ENCODE assay signal across 28 mouse cellular contexts in the genomic region with DNA sequence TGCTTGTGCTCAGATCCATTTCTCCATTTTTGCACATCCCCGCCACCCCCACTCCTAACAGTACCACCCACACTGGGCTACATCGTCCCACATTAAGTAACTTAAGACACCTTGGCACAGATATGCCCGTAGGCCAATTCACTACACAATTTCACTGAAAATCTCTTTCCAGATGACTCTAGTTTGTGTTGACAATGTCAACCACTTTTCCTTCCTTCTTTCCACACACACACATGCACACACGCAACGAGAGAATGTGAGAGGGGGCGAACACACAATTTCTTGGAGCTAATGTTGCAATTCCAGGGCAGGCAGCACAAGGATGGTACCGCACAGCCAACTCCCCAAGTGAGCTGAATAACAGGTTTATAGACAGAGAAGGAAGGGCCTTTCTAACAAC.
"Had no signal": no experiment of that assay in that cellular context is flagged by ENCODE, and none has a peak within 500 bp of the region (broad histone marks: within the 10 kb centered on the region; RNA-seq: fewer than 3 reads in every experiment).

No protein-coding gene starts in this region.

- H3K27ac ChIP-seq: embryonic facial prominence, embryonic 10.5 days; embryonic facial prominence, embryonic 12.5 days; embryonic facial prominence, embryonic 13.5 days; embryonic facial prominence, embryonic 15.5 days; forebrain, embryonic 10.5 days; forebrain, embryonic 12.5 days; forebrain, embryonic 13.5 days; forebrain, embryonic 15.5 days; gastrocnemius, adult 2 months; heart, adult 2 months; heart, embryonic 10.5 days had no signal

- H3K4me1 ChIP-seq: embryonic facial prominence, embryonic 13.5 days had no signal

- H3K9me3 ChIP-seq: embryonic facial prominence, embryonic 10.5 days; embryonic facial prominence, embryonic 12.5 days; embryonic facial prominence, embryonic 13.5 days; embryonic facial prominence, embryonic 15.5 days; forebrain, embryonic 12.5 days; forebrain, embryonic 13.5 days; forebrain, embryonic 15.5 days; heart, embryonic 10.5 days had no signal

- H3K9ac ChIP-seq: embryonic facial prominence, embryonic 12.5 days; embryonic facial prominence, embryonic 13.5 days; embryonic facial prominence, embryonic 15.5 days; forebrain, embryonic 12.5 days; forebrain, embryonic 13.5 days; forebrain, embryonic 15.5 days; forebrain, postnatal 0 days had no signal

- DNase-seq: cerebellum, adult 8-10 months; cerebellum, adult 9-10 months; cerebellum, adult 9-11 months; cerebellum, postnatal 10 days; cerebellum, postnatal 14 days; cerebellum, postnatal 25 days; cerebellum, postnatal 36 days; embryo, embryonic 11 days; forebrain, postnatal 0 days; gastrocnemius, adult 2 months; gastrocnemius, postnatal 10 days; gastrocnemius, postnatal 14 days; gastrocnemius, postnatal 25 days; gastrocnemius, postnatal 36 days; heart, adult 18-20 months; heart, adult 2 months had no signal

- H3K36me3 ChIP-seq: embryonic facial prominence, embryonic 12.5 days; embryonic facial prominence, embryonic 15.5 days; forebrain, embryonic 12.5 days had no signal

- H3K4me2 ChIP-seq: embryonic facial prominence, embryonic 12.5 days; embryonic facial prominence, embryonic 13.5 days; embryonic facial prominence, embryonic 15.5 days; forebrain, embryonic 12.5 days; forebrain, embryonic 13.5 days; forebrain, embryonic 15.5 days had no signal

- ATAC-seq: forebrain, embryonic 13.5 days; forebrain, embryonic 14.5 days; forebrain, embryonic 15.5 days; forebrain, embryonic 16.5 days; forebrain, postnatal 0 days had no signal

- H3K27me3 ChIP-seq: embryonic facial prominence, embryonic 12.5 days; embryonic facial prominence, embryonic 13.5 days; embryonic facial prominence, embryonic 15.5 days; forebrain, embryonic 12.5 days; forebrain, embryonic 13.5 days; forebrain, embryonic 15.5 days had no signal

- H3K4me3 ChIP-seq: embryonic facial prominence, embryonic 10.5 days; embryonic facial prominence, embryonic 12.5 days; embryonic facial prominence, embryonic 13.5 days; embryonic facial prominence, embryonic 15.5 days; erythroblast, embryonic 14.5 days; forebrain, embryonic 10.5 days; forebrain, embryonic 12.5 days; forebrain, embryonic 13.5 days; forebrain, embryonic 15.5 days; gastrocnemius, adult 2 months; heart, adult 2 months; heart, embryonic 10.5 days had no signal
